Mouse (Mus musculus) lung, adult 2 months (tissue): Measurements from ENCODE around the gene Cfap45. TPM values are rescaled to one million over a fixed set of nuclear protein-coding genes. Genes with fewer than 3 reads are reported as not detected.

Source experiments
- DNase-seq: peaks from one replicate; pipeline ENCODE4 v3.0.0; 2022
- H3K4me1 ChIP-seq: fragments of 200-500 bp; 2 replicates; pipeline ENCODE4 v1.6.1; 2011; ENCODE audit warnings: low read length; ENCODE audit not compliant: control insufficient read depth, insufficient read depth
- H3K4me3 ChIP-seq: fragments of 200-500 bp; replicated peaks from 2 replicates; pipeline ENCODE3; 2011; ENCODE audit warnings: low read depth, mild to moderate bottlenecking, control low read depth, low read length; ENCODE audit errors: extremely low read depth
- CTCF ChIP-seq: fragments of 200-500 bp; IDR thresholded peaks from 2 replicates; pipeline ENCODE4 v1.5.1; 2011; ENCODE audit warnings: mild to moderate bottlenecking, low read length, control low read depth; ENCODE audit not compliant: insufficient read depth
- POLR2A ChIP-seq: fragments of 200-500 bp; IDR thresholded peaks from 2 replicates; pipeline ENCODE4 v1.6.1; 2011; ENCODE audit warnings: low read depth, mild to moderate bottlenecking, control low read depth, low read length, borderline replicate concordance; ENCODE audit errors: extremely low read depth
- WGBS: fragments of 180-500 bp; shearing (Covaris S2); methylation state at CpG from one replicate; pipeline ENCODE4 v1.1.7; 2018; 5-methylcytosine and 5-hydroxymethylcytosine counted together
- polyA plus RNA-seq: library from polyadenylated mRNA; depleted of rRNA; stranded (reverse); fragments of >200 nt; gene quantifications from 2 replicates; pipeline ENCODE4 v1.2.3, GENCODE M21; 2012; rRNA removed

The Cfap45 gene
- polyA plus RNA-seq = 7.1 and 7.3 TPM in 2 replicates

DNA sequence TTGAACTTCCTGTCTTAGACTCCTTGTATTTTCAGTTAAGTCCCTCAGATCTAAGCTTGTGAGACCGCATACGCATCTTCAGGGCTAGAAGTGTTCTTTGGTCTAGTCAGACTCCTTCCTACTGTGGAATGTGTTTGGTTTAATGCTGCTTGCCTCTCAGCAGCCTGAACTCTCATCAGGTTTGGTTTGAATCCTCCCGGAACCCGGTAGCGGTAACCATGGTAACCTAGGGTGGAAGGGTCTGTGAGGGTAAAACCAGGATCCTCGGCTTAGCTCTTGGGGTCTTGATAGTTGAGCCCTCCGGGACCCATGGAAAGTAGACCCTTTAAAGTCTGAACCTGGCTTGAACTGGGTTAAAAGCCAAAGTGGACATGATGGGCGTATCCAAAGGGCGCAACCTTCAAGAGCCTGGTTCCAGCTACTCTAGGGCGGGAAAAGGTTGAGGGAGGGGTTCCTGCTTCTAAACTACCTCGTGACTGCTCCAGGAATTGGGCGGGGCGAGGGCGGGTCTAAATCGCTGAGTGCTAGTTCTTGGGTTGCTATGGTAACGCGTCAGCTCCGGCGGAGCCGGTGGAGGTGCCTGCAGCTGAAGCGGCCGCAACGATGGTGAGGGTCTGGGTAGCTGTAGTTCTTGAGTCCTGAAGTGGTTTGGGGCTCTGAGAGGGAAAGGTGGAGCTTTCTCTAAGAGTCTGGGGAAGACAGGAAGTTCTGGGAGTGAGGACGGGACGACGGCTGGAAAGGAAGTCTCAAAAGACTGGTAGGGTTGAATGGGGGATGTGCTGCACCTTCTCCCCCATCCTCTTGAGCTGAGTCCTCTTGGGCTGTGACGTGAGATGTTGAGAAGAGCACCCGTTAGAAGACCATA is at the start of gene Cfap45:
Cfap45 (plus strand) TSS at position 226 of the 865 bp plus-strand sequence.
- H3K4me1 ChIP-seq = peaks cover 16% of the 10 kb centered on the region
- peak within 1 kb of the TSS; percentile 45 for H3K4me3 ChIP-seq
- TF ChIP-seq POLR2A (no peak), CTCF (no peak)
- WGBS = 3% methylated on average over 28 of the region's 28 CpGs
- peak; percentile 82 for DNase-seq

GRCm38 (mm10) chr1:172472909-172473308 is 47.7 kb upstream of the Cfap45 start:
- Histone ChIP-seq H3K4me3 (no peak overlapping the region), H3K4me1 (no peaks in the 10 kb centered on the region)
- no peak for TF ChIP-seq CTCF
- TF ChIP-seq POLR2A = no peak
- no peak for DNase-seq

DNA sequence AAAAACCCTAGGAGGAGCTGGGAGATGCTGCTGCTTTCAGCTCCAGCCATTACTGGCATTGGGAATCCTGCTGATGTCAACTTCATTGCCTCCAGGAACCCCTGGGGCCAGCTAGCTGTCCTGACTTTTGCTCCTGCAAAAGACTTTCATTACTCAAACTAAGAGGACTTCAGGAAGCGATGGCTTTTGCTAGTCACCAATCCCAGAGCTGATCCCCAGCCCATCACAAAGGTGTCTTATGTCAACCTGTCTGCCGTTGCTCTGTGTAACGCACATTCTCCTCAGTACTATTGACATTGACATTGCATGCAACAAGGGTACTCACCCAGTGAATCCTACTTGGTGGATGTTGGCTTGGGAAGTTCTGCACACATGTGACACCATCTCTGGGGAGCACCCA is 46.4 kb upstream of the Cfap45 start:
- no peaks in the 10 kb centered on the region for H3K4me1 ChIP-seq
- no peak overlapping the region for H3K4me3 ChIP-seq
- WGBS = 83% methylated on average over 3 of the region's 3 CpGs
- TF ChIP-seq POLR2A (no peak), CTCF (no peak)
- DNase-seq = no peak

DNA sequence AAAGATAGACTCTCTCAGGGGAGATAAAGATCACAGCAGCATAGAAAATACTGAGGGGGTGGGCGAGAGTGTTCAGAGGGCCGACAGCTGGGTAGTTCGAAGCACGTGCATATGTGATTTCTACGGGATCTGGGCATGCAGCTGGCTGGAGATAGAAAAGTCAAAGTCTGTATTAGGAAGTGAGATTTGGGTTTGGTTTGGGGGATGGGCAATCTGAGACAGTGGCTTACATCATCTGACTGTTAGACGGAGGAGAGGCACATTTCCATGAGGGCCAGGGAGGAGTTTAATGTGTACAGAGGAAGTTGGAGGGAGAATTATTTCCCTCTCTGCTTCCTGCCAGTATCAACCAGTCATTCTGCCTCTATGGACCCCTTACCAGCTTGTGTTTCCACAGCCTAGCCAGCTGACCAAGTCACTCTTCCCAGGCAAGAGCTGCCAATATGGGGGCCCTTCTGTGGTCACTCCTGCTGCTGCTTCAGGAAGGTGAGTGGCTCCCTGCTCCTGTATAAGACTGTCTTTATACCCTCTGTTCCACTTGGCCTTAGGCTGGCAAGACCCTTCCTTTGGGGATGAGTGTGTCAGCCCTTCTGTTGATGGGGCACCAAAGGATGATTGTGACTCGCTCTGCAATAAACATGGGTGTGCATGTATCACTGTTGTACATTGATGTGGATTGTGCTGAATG is 45.4 kb upstream of the Cfap45 start, which contains the start of gene Slamf9:
Slamf9 (plus strand) TSS at position 305 of the 688 bp plus-strand sequence.
- no peak within 1 kb of the TSS for H3K4me3 ChIP-seq
- H3K4me1 ChIP-seq = no peaks in the 10 kb centered on the region
- 42% methylated on average over 7 of the region's 7 CpGs for WGBS
- DNase-seq = no peak
- TF ChIP-seq CTCF (no peak), POLR2A (no peak)

- H3K4me3 ChIP-seq = no peak overlapping the region
- DNase-seq = no peak
- TF ChIP-seq CTCF = no peak
- TF ChIP-seq POLR2A = no peak
- no peaks in the 10 kb centered on the region for H3K4me1 ChIP-seq
- 61% methylated on average over 5 of the region's 5 CpGs for WGBS
Observed at GRCm38 (mm10) chr1:172478020-172478419, 42.6 kb upstream of the Cfap45 start.

- no peak for DNase-seq
- Histone ChIP-seq H3K4me1 (no peaks in the 10 kb centered on the region), H3K4me3 (no peak overlapping the region)
- WGBS = 82% methylated on average over 4 of the region's 4 CpGs
- TF ChIP-seq POLR2A = no peak
- no peak for TF ChIP-seq CTCF
Observed at GRCm38 (mm10) chr1:172480376-172480775, 40.2 kb upstream of the Cfap45 start.

DNA sequence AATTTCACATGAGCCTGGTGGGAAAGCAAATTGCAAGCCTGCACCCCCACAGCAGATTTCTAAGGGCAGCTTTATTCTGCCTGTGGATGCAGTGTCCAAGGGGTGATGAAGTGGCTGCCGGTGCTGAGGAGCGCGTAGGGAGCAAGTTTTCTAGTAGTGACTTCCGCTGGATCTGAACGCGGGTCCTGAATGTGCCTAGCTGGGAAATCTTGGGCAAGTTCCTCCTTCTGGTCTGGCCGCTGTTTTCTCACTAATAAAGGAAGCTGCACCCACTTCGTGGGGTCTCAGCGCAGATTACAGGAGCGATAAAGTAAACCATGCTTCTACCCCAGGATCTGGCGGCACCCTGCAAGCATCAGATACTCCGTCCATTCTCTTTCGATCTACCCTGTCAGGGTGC is 39.5 kb upstream of the Cfap45 start:
- no peak for TF ChIP-seq CTCF
- TF ChIP-seq POLR2A = no peak
- Histone ChIP-seq H3K4me1 (no peaks in the 10 kb centered on the region), H3K4me3 (no peak overlapping the region)
- 14% methylated on average over 13 of the region's 13 CpGs for WGBS
- no peak for DNase-seq

- H3K4me3 ChIP-seq = peak within 1 kb of the TSS; percentile 57
- TF ChIP-seq POLR2A (no peak), CTCF (peak; percentile 39)
- H3K4me1 ChIP-seq = no peaks in the 10 kb centered on the region
- DNase-seq = peak; percentile 83
- 1% methylated on average over 38 of the region's 38 CpGs for WGBS
Observed at GRCm38 (mm10) chr1:172481540-172482280, 38.9 kb upstream of the Cfap45 start, which contains the start of gene Igsf9. Gene Igsf9, plus strand, starts transcription at chr1:172481788.
